Mouse (Mus musculus) brain, embryonic 18.5 days (tissue): ENCODE results near the gene Msi1.

Experiments used
- DNase-seq: peaks from one replicate; pipeline ENCODE4 v3.0.0-alpha.2; 2012; ENCODE audit warnings: low read depth, low spot score

Gene Msi1

GRCm38 (mm10) chr5:115465642-115466420 lies 36.4 kb downstream of the Msi1 start, which contains the start of gene Pla2g1b:
Gene Pla2g1b (plus strand): TSS chr5:115466262.
- no peak for DNase-seq

GRCm38 (mm10) chr5:115469791-115470190 lies 40.4 kb downstream of the Msi1 start:
- DNase-seq: no peak

- DNase-seq: no peak
These were observed 41.5 kb downstream of the Msi1 start for GRCm38 (mm10) chr5:115470766-115471531.

GRCm38 (mm10) chr5:115473191-115473590 lies 43.8 kb downstream of the Msi1 start:
- no peak for DNase-seq

GRCm38 (mm10) chr5:115474174-115474828 lies 44.9 kb downstream of the Msi1 start:
- no peak for DNase-seq

- peak; percentile 59 for DNase-seq
These were observed 46.1 kb downstream of the Msi1 start for GRCm38 (mm10) chr5:115475337-115476106.

GRCm38 (mm10) chr5:115476107-115476727 lies 46.8 kb downstream of the Msi1 start:
- no peak for DNase-seq

- DNase-seq: no peak
These were observed 50.2 kb downstream of the Msi1 start for GRCm38 (mm10) chr5:115479561-115479960.

GRCm38 (mm10) chr5:115480101-115480500 lies 50.7 kb downstream of the Msi1 start:
- no peak for DNase-seq

- no peak for DNase-seq
These were observed 53.2 kb downstream of the Msi1 start for GRCm38 (mm10) chr5:115482390-115483265.

GRCm38 (mm10) chr5:115483385-115483784 lies 54.0 kb downstream of the Msi1 start:
- DNase-seq: no peak

GRCm38 (mm10) chr5:115483947-115484920 lies 54.8 kb downstream of the Msi1 start, which contains the start of gene Sirt4:
Gene Sirt4 (minus strand): TSS chr5:115484725.
- peak; percentile 94 for DNase-seq

- no peak for DNase-seq
These were observed 55.6 kb downstream of the Msi1 start for GRCm38 (mm10) chr5:115484996-115485395.

GRCm38 (mm10) chr5:115485489-115486205 lies 56.2 kb downstream of the Msi1 start:
- DNase-seq: no peak

GRCm38 (mm10) chr5:115486726-115487125 lies 57.3 kb downstream of the Msi1 start:
- no peak for DNase-seq

- no peak for DNase-seq
These were observed 58.0 kb downstream of the Msi1 start for GRCm38 (mm10) chr5:115487353-115487752.

GRCm38 (mm10) chr5:115487942-115488580 lies 58.7 kb downstream of the Msi1 start:
- DNase-seq: no peak
